In genomic region chr1:91494457-91495140, GRCm38 (mm10) we compare ENCODE assay signal across 8 mouse cellular contexts. TPM values are rescaled to one million over a fixed set of nuclear protein-coding genes. Genes with fewer than 3 reads are reported as not detected.
DNase-seq lines count a peak whose midpoint lies in the region; ATAC-seq and TF ChIP-seq lines count a peak whose summit lies in the region.

Gene Traf3ip1 (plus strand): TSS chr1:91494647.

- TF ChIP-seq RAD21 in CH12.LX (IDR thresholded peaks at IDR 0.05; ENCODE audit: low read depth, low read length), result no peak

- peak; percentile 99 for ATAC-seq in forebrain, embryonic 12.5 days (ENCODE audit: low FRiP score)
- ATAC-seq in liver, postnatal 0 days, result peak; percentile 99
- peak; percentile 99 for ATAC-seq in neural tube, embryonic 14.5 days (ENCODE audit: low read depth)

- no peak for TF ChIP-seq EP300 in CH12.LX (IDR thresholded peaks at IDR 0.05; ENCODE audit: low read length)
- TF ChIP-seq EP300 in liver, postnatal 0 days (IDR thresholded peaks at IDR 0.05; ENCODE audit: low read depth), result no peak

- peaks cover 0 to 19% of the 10 kb centered on the region in 2 experiments for H3K36me3 ChIP-seq in CH12.LX (replicated peaks in 1 of 2; ENCODE audit: control insufficient read depth in 1 of 2, insufficient read depth in 1 of 2, low read length in 1 of 2)
- peaks cover 3% of the 10 kb centered on the region; the same call in 1 of the 2 replicates for H3K36me3 ChIP-seq in forebrain, embryonic 12.5 days (replicated peaks)
- 0 out of 2 replicates have a peak, but pooled peaks cover 2% of the 10 kb centered on the region for H3K36me3 ChIP-seq in liver, postnatal 0 days (replicated peaks; ENCODE audit: insufficient read depth, low read length)
- H3K36me3 ChIP-seq in neural tube, embryonic 14.5 days (ENCODE audit: control insufficient read depth, insufficient read depth, low read length), result no peaks in the 10 kb centered on the region; the same call in 1 of the 2 replicates

- in situ Hi-C loops in CH12.LX (cut with MboI; ENCODE audit: low pct_ligation_motif_present, low pct_unique_long_range_greater_than_20kb, low sequenced_read_pairs), result loop anchor here (5.0 kb wide), 1 partner anchor 67 kb away; no protein-coding TSS in a partner anchor

- peak; percentile 92 for DNase-seq in CH12.LX (ENCODE audit: extremely low read depth)
- peak; percentile 80 for DNase-seq in c-Kit-positive CD71-positive TER-119-negative erythroid progenitor cells, embryonic 14.5 days (ENCODE audit: low read depth)
- peak; percentile 94 to 95 for DNase-seq in heart, postnatal 10 days
- peak; percentile 67 for DNase-seq in large intestine, adult 2 months (ENCODE audit: low read depth, low spot score)
- DNase-seq in liver, postnatal 0 days, result peak; percentile 96
- peak; percentile 96 for DNase-seq in testis, postnatal 10 days (ENCODE audit: low spot score)

- peak within 1 kb of the TSS; percentile 66 for H3K9ac ChIP-seq in CH12.LX (ENCODE audit: insufficient read depth, low read depth)
- peak within 1 kb of the TSS; percentile 90 for H3K9ac ChIP-seq in forebrain, embryonic 12.5 days
- H3K9ac ChIP-seq in liver, postnatal 0 days (replicated peaks), result peak within 1 kb of the TSS; percentile 75
- H3K9ac ChIP-seq in neural tube, embryonic 14.5 days (replicated peaks; ENCODE audit: low read depth, low read length), result peak within 1 kb of the TSS; percentile 78

- peak within 1 kb of the TSS; percentile 77 for H3K4me2 ChIP-seq in CH12.LX (ENCODE audit: insufficient read depth, low read depth, poor library complexity, severe bottlenecking)
- H3K4me2 ChIP-seq in forebrain, embryonic 12.5 days, result peak within 1 kb of the TSS; percentile 87
- H3K4me2 ChIP-seq in liver, postnatal 0 days (ENCODE audit: low read depth, low read length), result peak within 1 kb of the TSS; percentile 98
- peak within 1 kb of the TSS; percentile 94 for H3K4me2 ChIP-seq in neural tube, embryonic 14.5 days (ENCODE audit: low read depth, low read length)

- peaks cover 14% of the 10 kb centered on the region for H3K27me3 ChIP-seq in CH12.LX (replicated peaks)
- H3K27me3 ChIP-seq in forebrain, embryonic 12.5 days, result peaks cover 6% of the 10 kb centered on the region
- no peaks in the 10 kb centered on the region for H3K27me3 ChIP-seq in liver, postnatal 0 days (ENCODE audit: insufficient read depth, low read length)
- H3K27me3 ChIP-seq in neural tube, embryonic 14.5 days (ENCODE audit: control insufficient read depth, insufficient read depth, low read length), result no peaks in the 10 kb centered on the region

- dilution Hi-C loops in CH12.LX (cut with MboI; ENCODE audit: extremely low pct_ligation_motif_present, extremely low pct_unique_long_range_greater_than_20kb, low sequenced_read_pairs), result no loop called here

- peak; percentile 85 for TF ChIP-seq POLR2A in CH12.LX (IDR thresholded peaks at IDR 0.05; ENCODE audit: low read depth, low read length)

- intact Hi-C loops in heart, postnatal 10 days (cut with DNase I), result no loop called here

- H3K4me3 ChIP-seq in CH12.LX (replicated peaks in 1 of 3; ENCODE audit: low read depth in 2 of 3, low read length in 2 of 3, poor library complexity in 1 of 3), result peak within 1 kb of the TSS; percentile 79 to 96 (median 85)
- H3K4me3 ChIP-seq in forebrain, embryonic 12.5 days (replicated peaks), result peak within 1 kb of the TSS; percentile 96
- peak within 1 kb of the TSS; percentile 90 for H3K4me3 ChIP-seq in liver, postnatal 0 days (ENCODE audit: low read depth, low read length)
- peak within 1 kb of the TSS; percentile 89 for H3K4me3 ChIP-seq in neural tube, embryonic 14.5 days (ENCODE audit: low read depth, low read length)

- no peak within 1 kb of the TSS for H3K27ac ChIP-seq in CH12.LX (ENCODE audit: insufficient read depth, low read depth)
- H3K27ac ChIP-seq in forebrain, embryonic 12.5 days, result no peak within 1 kb of the TSS
- 0 out of 2 replicates have a peak within 1 kb of the TSS, but pooled peaks have one; percentile 12 for H3K27ac ChIP-seq in liver, postnatal 0 days (ENCODE audit: low read depth)
- H3K27ac ChIP-seq in neural tube, embryonic 14.5 days (ENCODE audit: low read depth, low read length), result no peak within 1 kb of the TSS

- H3K79me2 ChIP-seq in CH12.LX (replicated peaks; ENCODE audit: control insufficient read depth, extremely low read depth, insufficient read depth, poor library complexity, severe bottlenecking), result no peaks in the 10 kb centered on the region

- WGBS in forebrain, embryonic 12.5 days, result under 1% methylated on average over 75 of the region's 79 CpGs
- under 1% methylated on average over 79 of the region's 79 CpGs for WGBS in large intestine, adult 2 months
- WGBS in liver, postnatal 0 days (ENCODE audit: insufficient replicate concordance), result under 1% methylated on average over 78 of the region's 79 CpGs
- under 1% methylated on average over 78 of the region's 79 CpGs for WGBS in neural tube, embryonic 14.5 days

- H3K9me3 ChIP-seq in CH12.LX (replicated peaks; ENCODE audit: low read length), result no peaks in the 10 kb centered on the region
- no peaks in the 10 kb centered on the region for H3K9me3 ChIP-seq in forebrain, embryonic 12.5 days
- no peaks in the 10 kb centered on the region for H3K9me3 ChIP-seq in liver, postnatal 0 days (ENCODE audit: low read length)
- H3K9me3 ChIP-seq in neural tube, embryonic 14.5 days (ENCODE audit: control insufficient read depth, low read length), result no peaks in the 10 kb centered on the region

- peaks cover 6 to 21% of the 10 kb centered on the region in 2 experiments for H3K4me1 ChIP-seq in CH12.LX (ENCODE audit: control insufficient read depth in 1 of 2, insufficient read depth in 2 of 2)
- H3K4me1 ChIP-seq in forebrain, embryonic 12.5 days, result peaks cover 23% of the 10 kb centered on the region
- H3K4me1 ChIP-seq in liver, postnatal 0 days (ENCODE audit: insufficient read depth), result peaks cover 19% of the 10 kb centered on the region
- H3K4me1 ChIP-seq in neural tube, embryonic 14.5 days (ENCODE audit: control insufficient read depth, insufficient read depth, low read length), result peaks cover 12% of the 10 kb centered on the region

- no peak for TF ChIP-seq CTCF in CH12.LX (conservative IDR thresholded peaks at IDR 0.05 in 1 of 2, IDR thresholded peaks at IDR 0.05 in 1 of 2; ENCODE audit: low read depth in 2 of 2, low read length in 2 of 2)
- no peak for TF ChIP-seq CTCF in liver, postnatal 0 days (IDR thresholded peaks at IDR 0.05; ENCODE audit: low read depth)

TF ChIP-seq in CH12.LX, 34 proteins besides CTCF, POLR2A, EP300 and RAD21:
- TF ChIP-seq GABPA (IDR thresholded peaks at IDR 0.05; ENCODE audit: insufficient replicate concordance, low read depth, low read length) (peak; percentile 61), MXI1 (IDR thresholded peaks at IDR 0.05; ENCODE audit: low read depth, low read length) (peak; percentile 99), SIN3A (IDR thresholded peaks at IDR 0.05; ENCODE audit: low read length) (peak; percentile 99), NRF1 (IDR thresholded peaks at IDR 0.05; ENCODE audit: low read depth, low read length) (peak; percentile 96), MAZ (IDR thresholded peaks at IDR 0.05; ENCODE audit: low read depth, low read length) (peak; percentile 90), MAX (IDR thresholded peaks at IDR 0.05; ENCODE audit: low read length) (peak; percentile 67; the same call in 1 of the 2 replicates), RCOR1 (conservative IDR thresholded peaks at IDR 0.05; ENCODE audit: low read depth, low read length) (no peak), USF2 (conservative IDR thresholded peaks at IDR 0.05; ENCODE audit: low read depth, low read length) (no peak), HCFC1 (IDR thresholded peaks at IDR 0.05; ENCODE audit: low read depth, low read length) (peak; percentile 82), TCF12 (IDR thresholded peaks at IDR 0.05; ENCODE audit: low read depth, low read length) (peak; percentile 74), MAFK (IDR thresholded peaks at IDR 0.05; ENCODE audit: insufficient replicate concordance, low read length) (no peak), NELFE (IDR thresholded peaks at IDR 0.05; ENCODE audit: low read depth, low read length) (peak; percentile 67), POLR2AphosphoS2 (IDR thresholded peaks at IDR 0.05; ENCODE audit: low read depth, low read length) (no peak), MEF2A (IDR thresholded peaks at IDR 0.05; ENCODE audit: borderline replicate concordance, low read depth, low read length) (peak; percentile 48; the same call in 1 of the 2 replicates), KAT2A (IDR thresholded peaks at IDR 0.05; ENCODE audit: insufficient replicate concordance, low read length) (peak; percentile 50; the same call in 1 of the 2 replicates), MYC (IDR thresholded peaks at IDR 0.05; ENCODE audit: low read depth, low read length) (peak; percentile 45; the same call in 1 of the 2 replicates), TBP (conservative IDR thresholded peaks at IDR 0.05; ENCODE audit: low read depth, low read length) (no peak), ELF1 (IDR thresholded peaks at IDR 0.05; ENCODE audit: low read depth, low read length) (peak; percentile 74)

RNA-seq across cellular contexts. Expression of gene Traf3ip1, which starts in this region (rescaled TPM):
- total RNA-seq in CH12.LX (2012; rRNA removed) (5.0 and 5.5 TPM in 2 replicates), CH12.LX (2014; rRNA removed) (5.1 and 5.9 TPM in 2 replicates)
- polyA plus RNA-seq in CH12.LX (2012; ENCODE audit: insufficient read length, low read depth), result 7.5 and 10.0 TPM in 2 replicates
- 12.1 and 13.9 TPM in 2 replicates for polyA plus RNA-seq in forebrain, embryonic 12.5 days (2016; fragmentation: Nextera tagmentation; extraction: Ambion mirVana)
- total RNA-seq in heart, postnatal 10 days (2021), result 1 to 10 TPM; 4.4 to 5.3 TPM
- 4.5 and 5.3 TPM in 2 replicates for polyA plus RNA-seq in large intestine, adult 2 months (2012; rRNA removed)
- polyA plus RNA-seq in liver, postnatal 0 days (2015; fragmentation: Nextera tagmentation; extraction: Ambion mirVana), result 2.2 and 2.5 TPM in 2 replicates
- polyA plus RNA-seq in neural tube, embryonic 14.5 days (2014; fragmentation: Nextera tagmentation; extraction: Ambion mirVana), result 7.7 and 8.7 TPM in 2 replicates
